Mouse (Mus musculus): ENCODE results near the gene Jsrp1. TPM values are rescaled to one million over a fixed set of nuclear protein-coding genes. Genes with fewer than 3 reads are reported as not detected.
A peak's percentile ranks its signal among the peaks of the same experiment; 100 is the strongest.

The Jsrp1 gene
- total and polyA plus RNA-seq, 3 experiments: 2.3 to 18.5 (median 4.9) TPM

GRCm38 (mm10) chr10:80810084-80810483, 3.2 kb downstream of the Jsrp1 start:
- peak; percentile 86 for DNase-seq

GRCm38 (mm10) chr10:80808985-80809632, 4.2 kb downstream of the Jsrp1 start:
- no peak for DNase-seq

- DNase-seq: no peak
Measured at GRCm38 (mm10) chr10:80808099-80808984, 5.0 kb downstream of the Jsrp1 start.

GRCm38 (mm10) chr10:80807057-80807627, 6.2 kb downstream of the Jsrp1 start:
- peak; percentile 89 for DNase-seq

- DNase-seq: no peak
Measured at GRCm38 (mm10) chr10:80806341-80807056, 6.8 kb downstream of the Jsrp1 start.

- DNase-seq: peak; percentile 82
Measured at GRCm38 (mm10) chr10:80805925-80806324, 7.4 kb downstream of the Jsrp1 start.

GRCm38 (mm10) chr10:80805322-80805721, 8.0 kb downstream of the Jsrp1 start:
- DNase-seq: no peak

GRCm38 (mm10) chr10:80804916-80805315, 8.4 kb downstream of the Jsrp1 start, which contains the start of gene Amh:
TSS of gene Amh (plus strand) at chr10:80805243.
- no peak for DNase-seq

- DNase-seq: no peak
Measured at GRCm38 (mm10) chr10:80804340-80804739, 9.0 kb downstream of the Jsrp1 start.

GRCm38 (mm10) chr10:80802996-80803395, 10.3 kb downstream of the Jsrp1 start:
- no peak for DNase-seq

- DNase-seq: no peak
Measured at GRCm38 (mm10) chr10:80802204-80802912, 10.9 kb downstream of the Jsrp1 start.

GRCm38 (mm10) chr10:80799070-80799566, 14.2 kb downstream of the Jsrp1 start:
- DNase-seq: no peak

- peak; percentile 96 for DNase-seq
Measured at GRCm38 (mm10) chr10:80798150-80799006, 14.9 kb downstream of the Jsrp1 start, which contains the start of the genes Sf3a2 and Plekhj1. TSS of gene Sf3a2 (plus strand) at chr10:80798198. TSS of gene Plekhj1 (minus strand) at chr10:80798626.

- DNase-seq: no peak
Measured at GRCm38 (mm10) chr10:80797186-80798149, 15.8 kb downstream of the Jsrp1 start.

- DNase-seq: no peak
Measured at GRCm38 (mm10) chr10:80796307-80796848, 16.9 kb downstream of the Jsrp1 start.

GRCm38 (mm10) chr10:80794750-80795149, 18.5 kb downstream of the Jsrp1 start:
- no peak for DNase-seq

- DNase-seq: no peak
Measured at GRCm38 (mm10) chr10:80793803-80794202, 19.5 kb downstream of the Jsrp1 start.

GRCm38 (mm10) chr10:80793033-80793784, 20.1 kb downstream of the Jsrp1 start:
- peak; percentile 48 for DNase-seq
